Mouse (Mus musculus) neutrophil, adult 65 days (primary cell): ENCODE measurements around the gene Plce1. TPM values are rescaled to one million over a fixed set of nuclear protein-coding genes. Genes with fewer than 3 reads are reported as not detected.

Source experiments
- total RNA-seq: library from RNA; stranded (reverse); gene quantifications from 2 replicates; pipeline ENCODE4 v1.2.4, GENCODE M21; 2023

The Plce1 gene
- not detected in 2 replicates for total RNA-seq

DNA sequence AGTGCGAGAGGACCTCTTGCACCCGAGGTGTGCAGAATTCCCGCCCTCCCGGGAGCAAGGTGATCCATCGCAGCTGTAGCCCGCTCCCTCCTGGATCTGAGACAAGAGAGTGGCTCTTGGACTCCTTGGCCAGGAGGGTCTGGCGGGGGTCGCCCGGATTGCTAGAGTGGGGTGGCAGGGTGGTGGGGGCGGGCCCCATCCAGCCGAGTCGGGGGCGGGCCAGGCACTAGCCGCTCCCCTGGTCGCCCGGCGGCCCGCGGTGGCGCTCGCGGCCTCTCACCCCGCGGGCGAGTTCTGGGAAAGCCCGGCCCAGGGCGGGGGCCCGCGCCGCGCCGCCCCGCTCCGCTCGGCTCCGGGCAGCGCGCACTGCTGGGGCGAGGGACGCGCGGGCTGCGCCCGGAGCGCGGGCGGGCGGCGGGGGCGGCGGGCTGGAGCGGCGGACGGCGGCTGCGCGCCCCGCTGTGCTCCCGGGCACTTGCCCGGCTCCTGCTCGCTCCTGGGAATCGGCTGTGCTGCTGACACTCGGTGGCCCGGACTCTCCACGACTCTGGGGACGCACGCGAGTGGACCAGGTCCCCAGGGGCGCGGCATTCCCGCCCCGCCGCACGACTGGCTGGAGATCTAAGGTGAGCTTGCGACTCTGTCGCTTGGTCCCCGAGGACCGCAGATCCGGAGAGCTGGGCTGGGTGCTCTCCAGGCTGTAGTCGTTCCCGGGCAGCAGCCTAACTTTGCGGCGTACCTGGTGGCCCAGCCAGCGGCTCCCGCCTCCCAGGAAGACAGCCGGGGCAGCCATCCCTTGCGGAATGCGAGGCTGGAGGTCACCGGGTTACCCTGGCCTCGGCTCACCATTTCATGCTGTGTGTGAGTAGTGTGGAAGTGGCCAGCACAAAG lies at the start of gene Plce1:
Plce1 (plus strand) TSS at position 379 of the 891 bp plus-strand sequence.

DNA sequence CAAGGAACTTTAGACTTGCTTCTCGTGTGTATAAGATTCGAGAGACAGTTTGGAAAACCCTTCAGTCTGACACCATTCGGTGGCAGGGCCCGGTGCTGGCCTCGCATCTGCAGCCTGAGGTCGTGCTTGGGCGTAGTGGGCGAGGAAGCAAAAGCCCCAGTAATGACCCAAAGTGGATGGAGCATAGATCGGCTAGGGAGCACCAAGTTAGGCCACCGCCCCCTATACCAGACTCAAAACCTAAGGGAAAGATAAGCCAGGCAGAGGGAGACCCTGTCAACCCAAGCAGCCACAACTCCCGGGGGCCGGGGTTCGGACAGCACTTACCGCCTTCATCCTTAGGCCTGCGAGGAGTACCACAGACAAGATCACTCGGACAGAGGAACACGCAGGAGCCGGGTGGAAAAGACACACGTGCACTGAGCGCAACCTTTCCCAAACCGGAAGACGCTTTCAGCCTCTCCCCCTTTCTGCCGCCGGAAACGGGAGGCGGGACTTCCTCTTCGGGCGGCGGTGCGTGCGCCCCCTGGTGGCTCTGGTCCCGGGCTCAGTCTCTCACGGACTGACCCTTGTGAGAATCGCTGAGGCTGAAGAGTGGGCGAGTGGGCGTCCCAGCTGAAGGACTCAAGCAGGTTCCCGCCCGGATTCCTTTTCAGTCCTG lies 338.0 kb downstream of the Plce1 start, which contains the start of gene Noc3l:
Noc3l (minus strand) TSS at position 472 of the 661 bp plus-strand sequence.

Other genes with a start within 250 kb of the Plce1 start
- not detected in 2 replicates for gene Lgi1, start 216.6 kb upstream of the Plce1 start, total RNA-seq
- 0.59 and 0.85 TPM in 2 replicates for gene Slc35g1, start 85.1 kb upstream of the Plce1 start, total RNA-seq